Mouse (Mus musculus): ENCODE results near the gene Banf1. TPM values are rescaled to one million over a fixed set of nuclear protein-coding genes. Genes with fewer than 3 reads are reported as not detected.
A peak's percentile ranks its signal among the peaks of the same experiment; 100 is the strongest.

Gene Banf1
- polyA plus RNA-seq, 1 experiment from 2014 or later: 189 TPM

DNA sequence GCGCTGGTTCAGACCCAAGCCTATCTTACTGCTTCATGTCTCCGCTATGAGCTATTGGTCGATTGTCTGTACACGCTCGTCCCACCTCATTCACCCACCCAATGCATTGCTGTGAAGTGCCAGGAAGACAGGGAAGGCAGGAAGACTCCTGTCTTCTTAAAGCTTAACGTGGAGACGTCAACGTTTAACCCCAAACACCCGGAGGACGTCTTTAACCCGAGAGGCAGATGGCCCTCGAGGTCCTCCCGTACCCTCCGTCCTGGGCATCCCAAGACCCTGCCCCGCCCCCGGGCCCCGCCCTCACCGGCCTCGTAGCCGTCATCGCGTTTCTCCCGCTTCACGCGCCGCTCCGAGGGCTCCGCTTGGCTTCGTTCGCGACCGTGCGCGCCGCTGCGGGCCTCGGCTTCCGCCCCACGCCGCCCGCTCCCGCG, 21.1 kb upstream of the Banf1 start:
- H3K4me1 ChIP-seq (ENCODE audit: control insufficient read depth, low read depth, low read length): peaks cover 31% of the 10 kb centered on the region
- H3K4me2 ChIP-seq (ENCODE audit: low read depth, low read length): peak overlapping the region; percentile 97
- WGBS (ENCODE audit: insufficient replicate concordance): under 1% methylated on average over 43 of the region's 43 CpGs
- peak overlapping the region; percentile 93 for H3K9ac ChIP-seq (ENCODE audit: low read depth, low read length)
- ATAC-seq (ENCODE audit: low read depth): peak; percentile 39
- H3K4me3 ChIP-seq (ENCODE audit: low read depth, low read length): peak overlapping the region; percentile 99
- no peaks in the 10 kb centered on the region for H3K27me3 ChIP-seq (ENCODE audit: control insufficient read depth, insufficient read depth, low read depth, low read length)
- peaks cover 22% of the 10 kb centered on the region for H3K36me3 ChIP-seq (ENCODE audit: control insufficient read depth, insufficient read depth)
- H3K9me3 ChIP-seq (replicated peaks; ENCODE audit: control insufficient read depth, low read length): no peaks in the 10 kb centered on the region
- H3K27ac ChIP-seq (ENCODE audit: low read length): peak overlapping the region; percentile 91

DNA sequence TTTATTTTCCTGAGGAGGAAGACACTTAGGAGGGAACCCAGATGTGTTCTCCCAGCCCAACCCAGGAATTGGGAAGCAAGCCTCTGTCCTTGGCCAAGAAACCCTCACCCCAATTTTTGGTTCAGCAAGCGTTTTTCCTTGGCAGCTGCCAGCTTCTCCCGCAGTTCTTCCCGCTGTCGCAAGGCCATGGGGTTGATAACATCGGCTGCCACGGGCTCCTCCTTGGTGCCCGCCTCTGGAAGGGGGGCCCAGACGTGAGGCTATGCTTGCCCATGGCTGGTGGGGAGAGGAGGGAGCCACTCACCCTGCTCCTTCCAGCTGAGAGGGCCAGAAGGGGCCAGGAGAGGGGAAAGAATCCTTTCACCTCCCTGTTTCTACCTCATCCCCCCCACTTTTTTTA, 17.7 kb upstream of the Banf1 start:
- Histone ChIP-seq H3K9me3 (replicated peaks; ENCODE audit: control insufficient read depth, low read length) (no peaks in the 10 kb centered on the region), H3K4me1 (ENCODE audit: control insufficient read depth, low read depth, low read length) (peaks cover 23% of the 10 kb centered on the region), H3K4me3 (ENCODE audit: low read depth, low read length) (no peak overlapping the region), H3K27ac (ENCODE audit: low read length) (no peak overlapping the region), H3K4me2 (ENCODE audit: low read depth, low read length) (no peak overlapping the region), H3K27me3 (ENCODE audit: control insufficient read depth, insufficient read depth, low read depth, low read length) (no peaks in the 10 kb centered on the region), H3K36me3 (ENCODE audit: control insufficient read depth, insufficient read depth) (peaks cover 53% of the 10 kb centered on the region), H3K9ac (ENCODE audit: low read depth, low read length) (no peak overlapping the region)
- WGBS (ENCODE audit: insufficient replicate concordance): 80% methylated on average over 8 of the region's 8 CpGs
- ATAC-seq (ENCODE audit: low read depth): no peak

DNA sequence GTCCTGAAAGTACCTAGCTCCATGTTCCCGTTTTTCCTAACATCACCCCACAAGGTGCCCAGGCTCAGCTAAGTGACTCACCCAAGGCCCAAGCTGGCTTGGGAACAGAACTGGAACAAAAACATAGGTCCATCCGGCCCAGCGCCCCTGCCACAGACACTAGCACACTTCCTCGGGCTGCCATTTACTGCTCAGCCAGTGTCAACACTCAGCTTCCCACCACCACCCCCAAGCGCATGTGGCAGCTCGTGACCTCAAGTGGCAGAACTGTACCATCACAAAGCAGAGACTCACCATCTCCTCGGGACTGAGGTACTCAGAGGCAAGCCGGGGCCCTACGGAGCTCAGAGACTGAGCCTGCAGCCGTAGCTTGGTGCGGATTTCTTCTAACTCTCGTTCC, 16.4 kb upstream of the Banf1 start:
- H3K4me2 ChIP-seq (ENCODE audit: low read depth, low read length): no peak overlapping the region
- peaks cover 17% of the 10 kb centered on the region for H3K4me1 ChIP-seq (ENCODE audit: control insufficient read depth, low read depth, low read length)
- no peaks in the 10 kb centered on the region for H3K27me3 ChIP-seq (ENCODE audit: control insufficient read depth, insufficient read depth, low read depth, low read length)
- H3K9ac ChIP-seq (ENCODE audit: low read depth, low read length): no peak overlapping the region
- H3K9me3 ChIP-seq (replicated peaks; ENCODE audit: control insufficient read depth, low read length): no peaks in the 10 kb centered on the region
- WGBS (ENCODE audit: insufficient replicate concordance): 89% methylated on average over 12 of the region's 12 CpGs
- peaks cover 64% of the 10 kb centered on the region for H3K36me3 ChIP-seq (ENCODE audit: control insufficient read depth, insufficient read depth)
- H3K27ac ChIP-seq (ENCODE audit: low read length): no peak overlapping the region
- no peak for ATAC-seq (ENCODE audit: low read depth)
- H3K4me3 ChIP-seq (ENCODE audit: low read depth, low read length): no peak overlapping the region

DNA sequence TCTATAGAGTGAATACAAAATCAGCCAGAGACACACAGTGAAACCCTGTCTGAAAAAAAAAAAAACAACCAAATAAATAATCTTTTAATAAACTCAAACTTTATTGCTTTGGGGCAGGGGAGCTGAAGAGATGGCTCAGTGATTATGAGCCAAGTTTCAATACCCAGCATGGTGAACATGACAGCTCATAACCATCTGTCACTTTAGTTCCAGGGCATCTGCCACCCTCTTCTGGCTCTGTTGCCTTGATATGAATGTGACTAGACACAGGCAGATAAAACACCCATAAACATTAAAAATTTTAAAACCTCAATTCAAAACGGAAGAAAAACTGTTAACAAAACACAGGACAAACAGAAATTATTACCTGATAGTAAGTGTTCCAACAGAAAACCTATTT, 10.5 kb upstream of the Banf1 start:
- Histone ChIP-seq H3K4me1 (ENCODE audit: control insufficient read depth, low read depth, low read length) (no peaks in the 10 kb centered on the region), H3K9me3 (replicated peaks; ENCODE audit: control insufficient read depth, low read length) (no peaks in the 10 kb centered on the region), H3K27me3 (ENCODE audit: control insufficient read depth, insufficient read depth, low read depth, low read length) (no peaks in the 10 kb centered on the region), H3K36me3 (ENCODE audit: control insufficient read depth, insufficient read depth) (peaks cover 36% of the 10 kb centered on the region), H3K9ac (ENCODE audit: low read depth, low read length) (no peak overlapping the region), H3K4me2 (ENCODE audit: low read depth, low read length) (no peak overlapping the region), H3K4me3 (ENCODE audit: low read depth, low read length) (no peak overlapping the region), H3K27ac (ENCODE audit: low read length) (no peak overlapping the region)
- WGBS (ENCODE audit: insufficient replicate concordance): 72% methylated on average over 1 of the region's 1 CpGs
- no peak for ATAC-seq (ENCODE audit: low read depth)

DNA sequence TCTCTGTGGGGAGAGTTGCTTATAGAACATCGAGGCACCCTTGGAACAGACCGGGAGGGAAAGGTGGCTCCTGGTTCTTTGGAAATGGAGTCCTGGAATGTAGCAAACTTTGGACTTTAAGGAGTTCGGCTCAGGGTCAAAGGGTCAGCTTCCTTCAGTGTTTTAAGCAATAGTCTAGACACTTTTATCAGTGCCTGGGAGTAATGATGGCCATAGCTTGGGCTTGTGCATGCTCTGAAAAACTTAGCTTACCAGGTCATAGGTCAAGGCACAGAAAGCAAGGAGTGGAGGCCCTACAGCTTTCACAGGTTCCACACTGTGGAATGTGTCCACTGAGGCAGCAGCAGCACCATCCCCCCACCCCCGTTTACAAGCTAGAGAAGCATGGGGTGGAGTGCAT, 7.8 kb upstream of the Banf1 start:
- no peak overlapping the region for H3K9ac ChIP-seq (ENCODE audit: low read depth, low read length)
- no peaks in the 10 kb centered on the region for H3K4me1 ChIP-seq (ENCODE audit: control insufficient read depth, low read depth, low read length)
- no peak for ATAC-seq (ENCODE audit: low read depth)
- H3K27ac ChIP-seq (ENCODE audit: low read length): no peak overlapping the region
- H3K27me3 ChIP-seq (ENCODE audit: control insufficient read depth, insufficient read depth, low read depth, low read length): no peaks in the 10 kb centered on the region
- peaks cover 25% of the 10 kb centered on the region for H3K36me3 ChIP-seq (ENCODE audit: control insufficient read depth, insufficient read depth)
- no peak overlapping the region for H3K4me3 ChIP-seq (ENCODE audit: low read depth, low read length)
- H3K9me3 ChIP-seq (replicated peaks; ENCODE audit: control insufficient read depth, low read length): no peaks in the 10 kb centered on the region
- WGBS (ENCODE audit: insufficient replicate concordance): 70% methylated on average over 4 of the region's 4 CpGs
- H3K4me2 ChIP-seq (ENCODE audit: low read depth, low read length): no peak overlapping the region

DNA sequence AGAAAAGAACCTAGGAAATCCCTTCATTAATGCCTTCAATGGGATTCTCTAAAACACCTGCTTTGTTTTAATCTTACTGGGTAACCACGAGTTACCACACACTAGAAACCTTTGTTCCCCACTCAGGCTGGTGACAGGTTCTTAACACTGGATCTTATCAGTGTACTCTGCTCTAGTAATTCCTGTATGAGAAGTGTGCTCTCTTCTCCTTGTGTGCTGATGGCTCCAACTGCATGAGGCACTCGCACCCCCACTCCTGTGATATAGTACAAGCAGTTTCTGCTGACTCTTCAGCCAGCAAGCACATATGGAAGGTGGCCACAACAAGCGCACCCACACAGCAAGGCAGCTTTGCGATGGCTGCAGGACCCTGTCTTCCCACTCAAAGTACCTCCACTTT, 7.2 kb upstream of the Banf1 start:
- 67% methylated on average over 4 of the region's 4 CpGs for WGBS (ENCODE audit: insufficient replicate concordance)
- H3K9me3 ChIP-seq (replicated peaks; ENCODE audit: control insufficient read depth, low read length): no peaks in the 10 kb centered on the region
- H3K27me3 ChIP-seq (ENCODE audit: control insufficient read depth, insufficient read depth, low read depth, low read length): no peaks in the 10 kb centered on the region
- H3K36me3 ChIP-seq (ENCODE audit: control insufficient read depth, insufficient read depth): peaks cover 24% of the 10 kb centered on the region
- no peak overlapping the region for H3K27ac ChIP-seq (ENCODE audit: low read length)
- ATAC-seq (ENCODE audit: low read depth): no peak
- no peak overlapping the region for H3K9ac ChIP-seq (ENCODE audit: low read depth, low read length)
- H3K4me2 ChIP-seq (ENCODE audit: low read depth, low read length): no peak overlapping the region
- H3K4me1 ChIP-seq (ENCODE audit: control insufficient read depth, low read depth, low read length): no peaks in the 10 kb centered on the region
- no peak overlapping the region for H3K4me3 ChIP-seq (ENCODE audit: low read depth, low read length)

DNA sequence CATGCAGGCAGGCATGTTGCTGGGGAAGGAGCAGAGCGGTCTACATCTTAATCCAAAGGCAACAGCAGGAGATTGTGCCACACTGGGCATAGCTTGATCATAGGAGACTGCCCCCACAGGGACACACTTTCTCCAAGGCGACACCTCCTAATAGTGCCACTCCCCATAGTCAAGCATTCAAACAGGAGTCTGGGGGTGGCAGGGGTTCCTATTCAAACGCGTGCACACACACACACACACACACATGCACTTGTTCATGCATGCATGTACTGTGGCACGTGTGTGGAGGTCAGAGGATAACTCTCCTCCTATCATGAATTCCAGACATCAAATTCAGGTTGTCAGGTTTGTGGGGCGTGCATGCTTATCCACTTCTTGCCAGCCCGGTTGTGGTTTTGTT, 5.8 kb upstream of the Banf1 start:
- Histone ChIP-seq H3K27ac (ENCODE audit: low read length) (no peak overlapping the region), H3K36me3 (ENCODE audit: control insufficient read depth, insufficient read depth) (peaks cover 26% of the 10 kb centered on the region), H3K4me3 (ENCODE audit: low read depth, low read length) (no peak overlapping the region), H3K4me2 (ENCODE audit: low read depth, low read length) (no peak overlapping the region), H3K9ac (ENCODE audit: low read depth, low read length) (no peak overlapping the region), H3K4me1 (ENCODE audit: control insufficient read depth, low read depth, low read length) (peaks cover 8% of the 10 kb centered on the region), H3K9me3 (replicated peaks; ENCODE audit: control insufficient read depth, low read length) (no peaks in the 10 kb centered on the region), H3K27me3 (ENCODE audit: control insufficient read depth, insufficient read depth, low read depth, low read length) (no peaks in the 10 kb centered on the region)
- ATAC-seq (ENCODE audit: low read depth): no peak
- WGBS (ENCODE audit: insufficient replicate concordance): 79% methylated on average over 7 of the region's 7 CpGs

DNA sequence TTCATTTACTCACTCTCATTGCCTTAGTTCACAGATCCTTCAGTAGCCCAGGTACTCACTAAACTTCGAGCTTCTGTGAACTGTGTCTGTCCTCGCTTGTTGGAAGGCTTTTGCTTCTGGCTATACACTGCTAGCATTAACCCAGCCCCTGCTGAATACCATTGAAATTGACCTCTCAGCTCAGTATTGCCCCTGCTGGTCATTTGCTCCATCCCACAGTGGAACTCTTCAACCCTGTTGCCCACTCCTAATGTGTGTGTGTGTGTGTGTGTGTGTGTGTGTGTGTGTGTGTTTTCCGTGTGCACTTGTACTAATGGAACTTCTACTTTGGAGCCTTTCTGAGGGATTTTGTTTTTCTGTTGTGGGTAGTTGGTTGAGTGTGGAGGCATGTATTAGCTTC, 4.0 kb upstream of the Banf1 start:
- no peak overlapping the region for H3K4me2 ChIP-seq (ENCODE audit: low read depth, low read length)
- peaks cover 26% of the 10 kb centered on the region for H3K36me3 ChIP-seq (ENCODE audit: control insufficient read depth, insufficient read depth)
- WGBS (ENCODE audit: insufficient replicate concordance): 82% methylated on average over 3 of the region's 3 CpGs

DNA sequence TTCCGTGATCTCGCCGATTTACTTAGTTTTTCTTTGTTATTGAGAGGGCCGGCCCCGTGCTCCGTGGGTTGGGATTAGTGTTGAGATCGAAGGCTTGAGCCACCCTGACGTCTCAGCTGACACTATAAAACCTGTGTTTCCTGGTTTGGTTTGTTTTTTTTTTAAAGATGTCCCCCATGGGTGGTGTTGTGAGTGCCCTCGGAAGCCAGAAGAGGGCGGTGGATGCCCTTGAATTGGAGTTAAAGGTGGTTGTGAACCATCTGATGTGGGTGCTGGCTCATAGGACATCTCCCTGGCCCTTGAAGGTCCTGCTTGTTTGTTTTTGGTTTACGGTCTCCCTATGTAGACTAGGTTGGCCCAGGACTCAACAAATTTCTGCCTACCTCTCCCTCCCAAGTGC, 487 bp upstream of the Banf1 start:
- Histone ChIP-seq H3K27ac (ENCODE audit: low read length) (peak overlapping the region; percentile 91), H3K4me1 (ENCODE audit: control insufficient read depth, low read depth, low read length) (peaks cover 29% of the 10 kb centered on the region), H3K9me3 (replicated peaks; ENCODE audit: control insufficient read depth, low read length) (no peaks in the 10 kb centered on the region), H3K4me2 (ENCODE audit: low read depth, low read length) (peak overlapping the region; percentile 90), H3K27me3 (ENCODE audit: control insufficient read depth, insufficient read depth, low read depth, low read length) (no peaks in the 10 kb centered on the region), H3K36me3 (ENCODE audit: control insufficient read depth, insufficient read depth) (peaks cover 30% of the 10 kb centered on the region), H3K4me3 (ENCODE audit: low read depth, low read length) (peak overlapping the region; percentile 92), H3K9ac (ENCODE audit: low read depth, low read length) (peak overlapping the region; percentile 85)
- whole genome bisulfite sequencing (ENCODE audit: insufficient replicate concordance): 8% methylated on average over 11 of the region's 11 CpGs
- no peak for ATAC-seq (ENCODE audit: low read depth)

More for the DNA sequence above, 4.0 kb upstream of the Banf1 start:
- Histone ChIP-seq H3K4me3 (ENCODE audit: low read depth, low read length) (no peak overlapping the region), H3K27ac (ENCODE audit: low read length) (no peak overlapping the region), H3K9me3 (replicated peaks; ENCODE audit: control insufficient read depth, low read length) (no peaks in the 10 kb centered on the region), H3K27me3 (ENCODE audit: control insufficient read depth, insufficient read depth, low read depth, low read length) (no peaks in the 10 kb centered on the region), H3K9ac (ENCODE audit: low read depth, low read length) (no peak overlapping the region), H3K4me1 (ENCODE audit: control insufficient read depth, low read depth, low read length) (peaks cover 14% of the 10 kb centered on the region)
- ATAC-seq (ENCODE audit: low read depth): no peak

Measured in liver, embryonic 16.5 days (tissue).